Mouse (Mus musculus) layer of hippocampus, postnatal 36 days (tissue): ENCODE data around the gene Olfr935. TPM values are rescaled to one million over a fixed set of nuclear protein-coding genes. Genes with fewer than 3 reads are reported as not detected.

Experiments
- DNase-seq, 2 experiments: peaks; one replicate each; pipeline ENCODE4 v3.0.0; 2022
- microRNA-seq, 2 experiments: library from miRNA; unstranded; fragments of <30 nt; microRNA quantifications; one replicate each; pipeline ENCODE4 v1.2.0; 2021
- total RNA-seq, 2 experiments: library from RNA; stranded (reverse); gene quantifications; 2 replicates each; pipeline ENCODE4 v1.2.3; 2021

Olfr935 gene
- not detected for total RNA-seq

- no peak for DNase-seq
Measured at GRCm38 (mm10) chr9:38999583-38999982, at the start of gene Olfr935. Gene Olfr935, minus strand, starts transcription at chr9:38999683.

DNA sequence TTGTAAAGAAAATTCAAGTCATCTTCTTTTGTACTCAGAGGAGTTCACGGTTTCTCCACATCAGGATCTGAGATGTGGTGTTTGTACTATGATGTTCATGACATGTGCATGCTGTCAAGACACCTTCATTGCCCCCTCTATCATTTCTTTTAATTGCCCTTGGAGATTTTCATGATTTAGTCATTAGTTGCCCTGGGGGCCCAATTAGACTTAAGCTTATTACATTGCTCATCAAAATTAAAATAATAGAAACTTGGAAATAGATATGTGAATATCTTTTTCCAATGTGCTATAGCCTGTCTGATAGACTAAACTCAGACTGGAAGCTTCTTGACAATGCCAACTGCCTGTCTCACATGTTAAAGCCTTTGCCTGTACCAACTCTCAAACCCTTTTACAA is 23.8 kb upstream of the Olfr935 start, which contains the start of gene Olfr146:
TSS of gene Olfr146 (minus strand) at position 101 of the 400 bp plus-strand sequence.
- DNase-seq, result no peak

DNA sequence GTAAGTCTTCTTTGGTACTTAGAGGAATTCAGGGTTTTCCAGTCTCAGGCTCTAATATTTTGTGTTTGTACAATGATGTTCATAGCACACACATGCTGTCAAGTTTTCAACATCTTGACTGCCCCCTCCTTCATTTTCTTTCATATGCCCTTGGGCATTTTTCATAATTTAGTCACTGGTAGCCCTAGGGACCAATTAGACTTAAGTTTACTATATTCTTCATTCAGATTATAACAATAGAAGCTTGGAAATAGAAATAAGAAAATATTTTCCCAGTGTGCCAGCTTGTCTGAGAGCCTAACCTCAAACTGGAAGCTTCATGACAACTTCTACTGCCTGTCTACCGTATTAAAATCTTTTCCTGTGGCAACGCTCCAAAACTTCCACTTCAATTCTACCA is 11.3 kb downstream of the Olfr935 start, which contains the start of gene Olfr934:
TSS of gene Olfr934 (minus strand) at position 101 of the 400 bp plus-strand sequence.
- no peak for DNase-seq

DNA sequence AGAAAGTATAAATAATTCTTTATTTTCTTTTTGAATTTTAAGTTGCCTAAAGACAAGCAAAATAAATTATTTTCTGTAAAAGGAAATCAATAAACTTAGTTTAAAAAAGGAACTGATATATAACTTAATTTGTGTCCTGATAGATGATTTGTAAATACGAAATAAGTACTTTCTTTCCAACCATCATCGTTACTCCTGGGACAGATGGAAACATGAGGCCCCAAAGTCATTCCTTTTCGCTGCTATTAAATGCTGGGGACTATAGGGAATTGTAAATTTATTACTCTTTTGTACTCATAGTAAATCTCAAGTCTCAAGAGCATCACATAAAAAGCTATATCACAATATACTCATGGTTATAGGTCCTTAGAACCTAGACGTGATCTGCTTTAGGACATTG is 27.5 kb downstream of the Olfr935 start, which contains the start of gene Olfr933:
TSS of gene Olfr933 (plus strand) at position 301 of the 400 bp plus-strand sequence.
- DNase-seq, result no peak

GRCm38 (mm10) chr9:38954124-38954416 is 45.4 kb downstream of the Olfr935 start:
- no peak for DNase-seq

GRCm38 (mm10) chr9:38953401-38954123 is 45.9 kb downstream of the Olfr935 start:
- peak; percentile 11 to 19 for DNase-seq

Small RNA genes lying within 50 kb of the gene (microRNA-seq; reads per million reads assigned to microRNA genes)
- 0 reads per million in 2 experiments for gene Gm25529

Other genes with a start within 250 kb of the Olfr935 start
- under 1 TPM in 1 of 2 experiments, not detected in 1; 0.07 TPM for gene Olfr920, start 247.4 kb downstream of the Olfr935 start, total RNA-seq
- gene Olfr921, start 226.6 kb downstream of the Olfr935 start, total RNA-seq, result not detected
- gene Olfr922, start 185.1 kb downstream of the Olfr935 start, total RNA-seq, result not detected
- not detected for gene Olfr923, start 173.1 kb downstream of the Olfr935 start, total RNA-seq
- not detected for gene Olfr924, start 155.2 kb downstream of the Olfr935 start, total RNA-seq
- not detected for gene Olfr26, start 144.6 kb downstream of the Olfr935 start, total RNA-seq
- not detected for gene Olfr926, start 122.6 kb downstream of the Olfr935 start, total RNA-seq
- gene Olfr930, start 69.9 kb downstream of the Olfr935 start, total RNA-seq, result not detected
- under 1 TPM in 1 of 2 experiments, not detected in 1; 0.13 TPM for gene Olfr933, start 27.4 kb downstream of the Olfr935 start, total RNA-seq
- gene Olfr934, start 11.4 kb downstream of the Olfr935 start, total RNA-seq, result not detected
- gene Olfr146, start 23.7 kb upstream of the Olfr935 start, total RNA-seq, result not detected
- not detected for gene Olfr937, start 65.3 kb upstream of the Olfr935 start, total RNA-seq
- not detected for gene Olfr938, start 79.2 kb upstream of the Olfr935 start, total RNA-seq
- gene Olfr27, start 128.4 kb upstream of the Olfr935 start, total RNA-seq, result not detected
- not detected for gene Olfr943, start 166.6 kb upstream of the Olfr935 start, total RNA-seq
- not detected for gene Olfr944, start 202.2 kb upstream of the Olfr935 start, total RNA-seq